Mouse (Mus musculus): ENCODE measurements around the gene Gm42791.

The Gm42791 gene

DNA sequence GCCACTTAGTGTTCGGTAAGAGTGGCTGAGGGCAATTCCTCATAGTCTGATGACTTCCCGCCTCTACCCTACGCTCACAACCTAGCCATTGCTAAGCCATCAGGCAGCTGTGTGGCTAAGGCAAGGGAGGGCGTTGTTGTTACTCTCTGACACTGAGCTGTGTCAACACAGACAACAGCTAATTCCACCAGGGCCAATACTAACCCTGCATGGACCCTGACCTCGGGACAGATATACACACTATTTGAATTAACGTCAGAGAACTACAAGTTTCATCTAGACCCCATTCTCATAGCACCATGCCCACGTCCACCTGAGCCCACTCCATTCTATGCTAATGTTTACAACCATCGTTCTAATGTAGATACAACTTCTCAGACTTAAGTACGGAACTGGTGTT lies 70.9 kb downstream of the Gm42791 start:
- DNase-seq (ENCODE audit: low spot score): no peak

DNA sequence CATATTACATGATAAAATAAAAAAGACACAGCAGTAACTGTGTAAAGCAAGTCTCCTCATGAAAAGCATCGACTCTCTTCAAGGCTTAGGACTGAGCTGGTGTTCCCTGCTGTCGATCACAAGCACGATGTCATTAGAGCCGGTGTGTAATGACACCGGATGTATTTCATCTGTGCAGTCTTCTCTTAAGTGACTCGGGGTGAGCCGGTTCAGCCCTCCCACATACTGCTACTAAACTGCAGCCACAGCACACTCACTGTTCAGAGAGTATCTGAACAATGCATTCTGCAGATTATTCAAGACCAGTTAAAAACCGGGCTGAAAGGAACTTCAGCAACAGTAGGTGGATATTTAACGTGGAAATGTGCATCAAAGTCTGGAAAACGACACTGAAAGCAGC lies 71.5 kb downstream of the Gm42791 start:
- no peak for DNase-seq (ENCODE audit: low spot score)

DNA sequence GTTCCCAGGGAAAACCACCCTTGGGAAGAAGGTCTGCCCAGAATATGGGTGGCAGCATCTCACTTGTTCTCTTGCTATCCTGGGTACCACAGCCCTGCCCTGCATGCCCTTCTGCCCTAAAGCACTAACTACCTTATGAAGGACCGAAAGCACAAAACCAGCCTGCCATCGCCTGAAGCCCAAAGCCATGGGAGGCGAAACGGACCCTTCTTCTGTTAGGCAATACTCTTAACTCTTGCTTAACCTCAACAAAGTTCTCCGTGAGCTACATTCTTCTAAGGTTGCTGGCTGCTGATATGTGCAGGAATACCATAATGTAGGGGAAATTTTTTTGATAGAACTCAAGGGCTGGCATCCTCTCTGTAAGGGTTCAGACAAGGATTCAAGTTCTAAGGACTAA lies 72.2 kb downstream of the Gm42791 start:
- no peak for DNase-seq (ENCODE audit: low spot score)

DNA sequence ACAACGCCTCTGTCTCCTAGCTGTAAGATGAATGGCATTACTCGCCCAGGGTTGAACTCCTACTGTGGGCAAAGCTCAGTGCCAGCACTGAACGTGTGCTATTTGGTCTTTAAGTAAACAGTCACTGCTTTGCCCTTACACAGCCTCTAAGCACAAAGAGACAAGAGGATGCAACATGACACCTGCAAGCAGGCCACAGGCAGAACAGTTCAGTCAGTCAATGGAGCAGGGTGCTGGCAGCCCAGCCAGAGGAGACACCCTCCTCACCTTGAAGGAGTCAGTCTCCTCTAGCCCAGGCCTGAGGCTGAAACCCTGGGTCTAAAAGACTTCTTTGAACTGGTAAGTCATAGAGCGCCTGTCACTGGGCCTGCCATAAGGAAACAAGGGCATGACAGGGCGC lies 76.9 kb downstream of the Gm42791 start:
- no peak for DNase-seq (ENCODE audit: low spot score)

DNA sequence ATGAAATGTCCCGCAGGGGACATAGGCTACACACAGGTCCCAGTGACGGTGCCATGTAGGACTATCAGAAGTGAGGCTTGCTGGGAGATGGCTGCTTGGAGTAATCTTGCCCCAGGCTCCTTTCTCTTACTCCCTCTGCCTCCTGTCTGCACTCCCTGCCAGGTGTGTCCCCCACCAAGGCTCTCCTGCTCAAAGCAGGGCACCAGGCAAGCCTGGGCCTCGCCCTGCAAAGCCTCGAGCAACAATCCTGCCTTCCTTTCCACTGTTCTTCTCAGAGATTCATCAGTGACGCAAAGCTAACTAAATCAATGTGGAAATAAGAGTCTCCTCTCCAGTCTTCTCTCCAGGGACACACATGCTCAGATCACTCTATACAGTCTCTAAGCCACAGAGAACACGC lies 78.2 kb downstream of the Gm42791 start:
- no peak for DNase-seq (ENCODE audit: low spot score)

DNA sequence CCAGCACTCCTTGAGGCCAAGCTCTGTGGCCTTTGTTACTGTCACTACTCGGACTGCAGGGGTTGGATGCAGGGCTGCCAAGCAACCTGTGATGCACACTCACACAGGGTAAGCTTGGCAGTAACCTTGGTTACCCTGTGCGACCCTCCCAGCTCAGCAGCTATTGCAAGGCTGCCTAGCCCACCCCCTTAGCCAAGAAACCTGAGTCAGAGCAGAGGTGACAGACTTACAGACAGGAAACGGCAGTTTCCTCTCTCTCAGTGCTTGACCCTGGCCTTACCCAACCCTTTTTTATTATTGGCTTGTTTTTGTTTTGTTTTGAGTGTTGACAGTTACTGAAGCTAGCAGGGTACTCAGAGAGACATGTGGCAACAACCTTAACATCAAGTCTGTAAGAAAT lies 82.7 kb downstream of the Gm42791 start:
- DNase-seq (ENCODE audit: low spot score): no peak

DNA sequence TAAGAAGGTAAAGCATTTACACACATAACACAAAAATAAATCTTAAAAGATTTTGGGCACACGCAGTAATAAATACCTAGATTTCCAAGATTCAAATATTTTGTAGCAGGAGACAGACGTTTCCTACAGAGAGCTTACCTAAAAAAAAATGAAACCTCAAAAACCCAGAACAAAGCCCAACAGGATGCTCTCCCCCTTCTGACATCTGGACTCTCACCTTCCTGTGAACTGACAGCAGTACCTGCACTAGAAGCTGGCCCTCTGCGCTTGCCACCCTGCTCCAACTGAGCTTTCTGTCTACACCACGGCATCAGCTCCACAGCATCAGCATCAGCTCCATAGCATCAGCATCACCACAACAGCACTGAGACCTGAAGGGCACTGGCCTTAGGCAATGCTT lies 84.9 kb downstream of the Gm42791 start:
- DNase-seq (ENCODE audit: low spot score): no peak

DNA sequence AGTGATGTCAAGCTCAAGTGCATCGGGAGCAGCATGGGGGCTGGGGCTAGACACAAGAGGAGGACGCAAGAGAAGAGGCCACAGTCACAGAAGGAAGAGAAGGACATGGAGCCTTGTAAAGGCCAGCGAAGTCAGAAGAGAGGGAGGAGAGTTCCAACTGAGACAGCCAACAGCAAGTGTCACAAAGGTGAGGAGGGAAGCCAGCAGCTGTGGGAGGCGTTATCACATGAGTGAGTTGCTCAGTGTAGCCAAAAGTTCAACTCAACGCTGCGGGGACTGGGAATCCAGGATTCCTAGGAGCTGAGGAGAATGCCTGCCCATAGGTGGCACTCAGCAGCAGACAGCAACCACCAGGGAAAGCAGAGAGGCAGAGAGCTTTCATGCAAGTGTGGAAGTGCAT lies 85.5 kb downstream of the Gm42791 start:
- peak; percentile 44 for DNase-seq (ENCODE audit: low spot score)

DNA sequence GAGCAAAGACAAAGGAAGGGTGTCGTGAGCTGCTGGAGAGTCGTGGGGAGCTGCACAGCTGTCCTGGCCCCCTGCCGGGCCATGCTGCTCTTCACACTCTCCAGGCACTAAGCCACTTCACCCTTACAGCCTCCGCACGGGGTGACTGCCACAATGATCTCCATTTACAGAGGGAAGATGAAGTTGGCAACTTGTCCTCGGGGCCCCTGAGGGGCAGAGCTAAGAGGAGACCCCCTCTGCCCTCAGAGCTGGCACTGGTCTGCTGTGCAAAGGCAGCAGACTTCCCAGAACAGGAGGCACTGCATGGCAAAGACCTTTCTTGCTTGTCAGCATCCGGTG lies 85.9 kb downstream of the Gm42791 start:
- DNase-seq (ENCODE audit: low spot score): no peak

DNA sequence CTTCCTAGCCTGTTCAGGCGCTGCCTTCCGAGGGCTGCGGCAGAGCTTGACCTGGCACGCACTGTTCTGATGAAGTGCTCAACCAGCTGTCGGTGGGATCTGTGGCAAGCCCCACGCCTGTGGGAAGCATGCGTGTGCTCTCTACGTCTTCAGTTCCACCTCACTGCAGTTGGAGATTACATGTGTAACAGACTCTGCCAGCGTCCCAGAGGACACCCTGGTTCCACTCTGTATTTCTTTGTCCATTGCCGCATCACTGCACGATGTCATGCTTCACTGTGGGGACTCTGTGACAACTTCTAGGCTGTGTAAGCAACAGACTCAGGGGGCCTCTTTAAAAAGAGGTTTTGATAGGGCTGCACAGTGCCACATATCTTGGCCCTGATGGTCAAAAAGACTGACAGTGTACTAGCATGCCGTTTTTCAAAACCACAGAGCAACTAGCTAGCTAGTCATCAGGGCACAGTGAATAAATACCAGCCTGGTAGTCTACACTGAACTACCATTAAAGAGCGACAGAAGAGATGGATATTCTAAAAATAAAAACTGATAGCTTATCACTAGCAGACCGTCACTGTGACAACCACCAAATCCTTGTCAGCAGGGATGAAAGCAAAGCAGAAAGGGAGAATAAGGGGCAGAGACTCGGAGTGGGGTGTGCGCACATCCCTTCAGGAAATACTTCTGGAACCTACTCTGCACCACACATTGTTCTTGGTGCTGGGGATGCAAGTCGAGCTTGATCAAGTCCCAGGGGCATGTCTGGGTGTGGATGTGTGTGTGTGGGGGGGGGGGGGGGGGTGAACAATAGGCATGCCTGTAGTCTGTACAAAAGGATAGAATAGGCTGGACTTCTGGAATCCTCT lies 86.5 kb downstream of the Gm42791 start:
- no peak for DNase-seq (ENCODE audit: low spot score)

DNA sequence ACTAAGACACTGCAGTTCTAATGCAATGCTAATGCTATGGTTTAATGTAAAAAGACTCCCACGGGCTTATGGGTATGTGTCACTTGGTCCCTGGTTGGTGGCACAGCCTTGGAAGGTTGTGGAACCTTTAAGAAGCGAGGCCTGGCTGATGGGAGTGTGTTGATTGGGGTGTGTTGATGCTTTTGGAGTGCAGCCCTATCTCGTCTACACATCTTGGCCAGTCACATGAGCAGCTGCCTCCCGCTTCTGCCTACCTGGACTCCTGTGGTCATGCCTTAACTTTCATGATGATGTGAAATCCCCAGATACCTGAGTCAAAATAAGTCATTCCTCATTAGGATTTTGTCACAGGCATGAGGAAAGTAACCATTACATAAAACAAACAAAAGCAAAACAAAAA lies 88.6 kb downstream of the Gm42791 start:
- DNase-seq (ENCODE audit: low spot score): no peak

DNA sequence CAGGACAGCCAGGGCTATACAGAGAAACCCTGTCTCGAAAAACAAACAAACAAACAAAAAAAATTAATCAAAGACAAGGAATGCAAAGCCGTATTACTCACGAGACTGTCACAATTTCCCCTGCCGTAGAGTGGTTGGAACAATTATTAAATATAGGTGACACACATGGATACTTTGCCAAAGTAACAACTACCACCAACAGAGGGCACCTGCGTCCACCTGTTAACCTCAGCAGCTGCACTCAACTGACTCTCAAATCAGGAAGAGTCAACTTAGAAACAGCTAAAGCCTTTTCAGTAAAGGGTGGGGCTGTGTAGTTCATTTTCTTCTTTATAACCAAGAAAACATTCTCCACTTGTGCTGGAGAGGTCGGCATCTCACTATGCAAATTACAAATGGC lies 90.1 kb downstream of the Gm42791 start:
- DNase-seq (ENCODE audit: low spot score): peak; percentile 63

DNA sequence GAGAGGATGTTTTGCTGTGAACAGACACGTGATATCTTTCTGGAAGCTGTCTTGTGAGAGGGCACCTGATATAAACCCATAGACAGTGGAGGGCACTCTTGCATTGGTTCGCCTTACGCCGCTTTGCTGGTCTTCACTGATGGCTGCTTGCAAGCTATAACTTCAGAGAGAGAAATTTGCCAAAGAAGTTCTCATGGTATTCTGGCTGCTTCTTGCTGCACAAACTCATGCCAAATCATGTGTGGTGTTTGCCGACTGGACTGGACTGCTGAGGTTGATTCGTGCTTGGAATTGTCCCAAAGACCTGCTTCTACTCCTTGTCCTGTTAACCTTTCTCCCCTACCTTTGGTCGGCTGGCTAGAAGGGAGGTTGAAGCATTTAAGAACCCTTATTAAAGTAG lies 95.6 kb downstream of the Gm42791 start:
- DNase-seq (ENCODE audit: low spot score): no peak

DNA sequence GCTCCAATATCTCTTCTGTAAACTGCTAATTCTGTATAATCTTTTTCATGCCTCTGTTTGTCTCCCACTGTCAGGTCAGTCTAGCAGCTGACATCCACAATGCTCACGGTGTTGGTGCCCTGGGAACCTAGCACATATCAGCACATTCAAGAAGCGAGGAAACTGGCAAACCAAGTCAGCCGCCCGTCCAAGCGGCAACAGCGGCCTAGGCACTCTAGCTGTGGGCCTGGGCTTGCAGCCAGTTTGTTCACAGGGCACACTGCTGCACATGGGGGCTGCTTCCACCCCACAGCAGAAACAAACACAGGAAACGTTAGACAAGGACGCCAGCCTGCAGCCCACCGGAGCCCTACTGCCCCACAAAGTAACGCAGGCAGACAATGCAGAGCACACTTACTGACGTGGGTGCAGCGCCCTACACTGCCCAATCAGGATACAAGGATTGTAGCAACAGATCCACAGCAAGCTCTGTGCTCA lies 97.0 kb downstream of the Gm42791 start:
- DNase-seq (ENCODE audit: low spot score): no peak

DNA sequence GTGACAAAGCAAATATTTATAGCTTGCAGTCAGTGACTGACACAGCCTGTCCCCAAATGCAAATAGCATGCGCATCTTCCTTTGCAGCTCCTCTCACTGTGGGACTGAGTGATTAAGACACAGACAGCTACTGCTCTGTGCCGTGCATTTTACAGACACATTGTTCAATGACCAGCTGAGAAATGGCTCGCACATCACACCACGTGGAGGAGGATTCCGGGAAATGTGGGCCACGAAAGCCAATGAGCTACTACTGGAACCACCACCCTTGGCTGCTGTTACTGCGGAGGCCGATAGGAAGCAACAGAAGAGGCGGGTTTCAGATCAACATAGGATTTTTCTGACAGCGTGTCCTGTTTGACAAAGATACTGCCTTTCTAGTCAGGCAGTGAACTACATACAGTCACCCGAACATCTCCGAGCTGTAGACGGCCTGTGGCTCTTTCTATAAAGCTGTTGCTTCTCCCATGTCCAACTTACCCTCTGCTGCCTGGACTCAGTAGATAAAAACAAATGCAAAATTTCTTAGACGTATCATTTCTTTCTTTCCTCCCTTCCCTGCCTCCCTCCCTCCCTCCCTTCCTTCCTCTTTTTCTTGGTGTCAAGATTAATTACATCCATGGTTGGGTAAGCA lies 97.8 kb downstream of the Gm42791 start:
- DNase-seq (ENCODE audit: low spot score): no peak

DNA sequence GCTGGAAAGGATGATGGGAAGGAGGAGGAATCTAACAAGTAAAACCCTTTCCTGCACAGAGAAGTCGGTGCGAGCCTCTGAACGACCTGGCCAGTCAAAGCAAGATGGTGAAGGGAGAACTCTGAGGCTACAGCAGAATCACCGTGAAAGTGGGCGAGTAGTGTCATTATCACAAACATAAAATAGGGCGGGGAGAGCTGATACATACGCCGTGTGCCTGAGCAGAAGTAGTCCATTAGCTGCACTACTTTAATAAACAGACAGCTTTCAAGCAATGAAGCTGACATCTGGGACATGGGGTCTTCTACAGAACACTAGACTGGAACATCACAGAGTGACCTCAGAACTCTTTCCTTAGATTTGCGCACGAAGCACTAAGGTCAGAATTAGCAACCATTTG lies 98.4 kb downstream of the Gm42791 start:
- no peak for DNase-seq (ENCODE audit: low spot score)

DNA sequence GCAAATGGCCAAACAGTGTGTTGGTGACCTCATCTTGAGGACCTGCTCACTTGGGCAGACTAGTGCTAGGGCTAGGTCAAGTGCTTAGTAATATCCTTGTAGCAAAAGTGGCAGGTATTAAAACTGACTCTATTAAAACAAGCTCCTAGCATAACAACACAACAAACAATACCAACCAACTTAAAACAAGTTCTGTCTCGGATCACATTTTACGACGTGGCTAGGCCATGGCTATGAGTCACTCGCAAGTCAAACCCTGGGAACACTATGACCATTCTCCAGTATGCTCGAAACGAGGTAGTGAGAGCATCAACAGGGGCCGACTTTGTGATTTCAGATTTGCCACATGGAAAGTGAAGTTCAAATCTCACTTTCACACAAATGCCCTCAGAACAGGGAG lies 99.1 kb downstream of the Gm42791 start:
- DNase-seq (ENCODE audit: low spot score): no peak

DNA sequence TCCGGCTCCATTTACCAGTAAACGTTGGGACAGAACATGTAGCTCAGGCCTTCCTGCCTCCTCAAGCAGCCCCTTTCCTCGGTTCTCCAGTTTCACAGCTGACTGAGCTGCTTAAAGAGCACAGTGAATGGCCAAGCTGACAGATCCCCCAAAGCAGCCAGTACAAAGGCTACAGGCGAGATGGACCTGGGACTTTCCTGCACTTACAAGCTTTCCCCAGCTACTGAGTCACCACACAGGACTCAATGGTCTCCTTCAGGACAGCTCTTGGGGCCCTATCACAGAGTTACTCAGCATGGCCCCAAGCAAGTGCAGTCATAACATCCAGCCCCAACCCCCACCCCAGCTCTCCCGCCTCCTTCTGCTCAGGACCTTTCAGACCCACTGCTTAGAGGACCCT lies 99.9 kb downstream of the Gm42791 start:
- DNase-seq (ENCODE audit: low spot score): no peak

DNA sequence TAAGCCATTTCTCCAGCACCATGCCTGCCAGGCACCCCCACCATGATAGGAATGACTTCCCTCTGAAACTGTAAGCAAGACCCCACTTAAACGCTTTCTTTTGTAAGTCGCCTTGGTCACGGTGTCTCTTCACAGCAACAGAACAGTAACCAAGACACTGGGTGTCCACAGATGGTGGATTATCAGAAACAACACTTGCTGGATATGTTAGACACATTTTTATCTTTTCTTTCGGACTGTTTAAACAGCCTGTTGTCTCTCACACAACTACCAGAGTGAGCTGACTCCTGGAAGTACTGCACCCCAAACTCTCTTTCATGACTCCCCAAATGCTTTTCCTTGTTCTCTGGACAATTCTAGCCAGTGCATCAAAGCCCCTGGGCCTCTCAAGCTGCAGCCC lies 104.7 kb downstream of the Gm42791 start:
- no peak for DNase-seq (ENCODE audit: low spot score)

DNA sequence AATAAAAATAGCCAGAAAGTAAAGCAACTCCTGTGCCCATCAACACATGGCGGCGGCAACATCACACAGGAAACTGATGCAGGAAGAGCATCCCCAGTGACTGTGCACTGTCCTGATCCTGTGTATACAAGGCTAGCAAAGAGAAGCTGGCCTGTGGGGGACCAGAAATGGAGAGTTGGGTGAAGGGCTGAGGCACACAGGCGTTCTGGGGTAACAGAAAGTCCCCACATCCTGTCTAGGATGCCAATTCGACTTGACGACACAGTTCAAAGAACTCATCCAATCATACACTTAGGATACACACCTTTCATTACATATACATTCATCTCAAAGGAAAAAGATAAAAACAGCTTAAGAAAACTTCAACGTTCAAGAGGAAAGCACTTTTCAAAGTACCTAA lies 106.9 kb downstream of the Gm42791 start:
- DNase-seq (ENCODE audit: low spot score): no peak

DNA sequence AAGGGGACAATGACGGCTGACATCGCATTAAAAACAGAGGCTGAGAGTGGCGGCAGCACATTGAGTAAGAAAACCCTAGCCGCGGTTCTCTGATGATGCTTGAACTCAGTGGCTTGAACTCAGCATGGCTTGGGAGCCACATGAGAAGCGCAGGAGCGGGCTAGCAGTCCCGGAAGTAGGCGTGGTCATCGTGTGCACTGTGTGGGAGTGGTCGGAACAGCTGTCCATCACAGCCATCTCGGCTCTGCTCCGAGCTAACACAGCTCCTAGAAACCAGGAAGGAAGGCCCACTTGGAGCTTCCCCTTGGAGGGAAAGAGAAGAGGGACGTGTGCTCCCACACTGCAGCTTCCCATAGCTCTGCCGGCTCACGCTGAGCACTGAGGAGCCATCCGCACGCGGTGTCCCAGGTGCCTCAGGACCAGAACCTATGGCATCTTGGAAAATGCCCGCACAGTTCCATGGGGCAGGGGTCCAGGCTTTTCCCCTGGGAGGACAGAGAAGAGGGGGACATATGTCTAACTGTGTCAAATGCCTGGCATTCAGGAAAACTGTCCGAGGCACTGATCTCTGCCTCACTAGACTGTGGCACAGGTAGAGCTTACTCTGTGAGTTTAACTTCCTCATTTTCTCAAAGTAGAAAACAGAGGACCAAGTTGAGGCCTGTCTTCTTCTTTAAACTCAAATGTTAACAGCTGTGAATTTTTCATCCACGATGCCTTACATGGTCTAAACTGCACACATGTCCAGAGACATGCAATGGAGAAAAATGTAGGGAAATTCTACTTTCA lies 108.9 kb downstream of the Gm42791 start:
- DNase-seq (ENCODE audit: low spot score): peak; percentile 93

DNA sequence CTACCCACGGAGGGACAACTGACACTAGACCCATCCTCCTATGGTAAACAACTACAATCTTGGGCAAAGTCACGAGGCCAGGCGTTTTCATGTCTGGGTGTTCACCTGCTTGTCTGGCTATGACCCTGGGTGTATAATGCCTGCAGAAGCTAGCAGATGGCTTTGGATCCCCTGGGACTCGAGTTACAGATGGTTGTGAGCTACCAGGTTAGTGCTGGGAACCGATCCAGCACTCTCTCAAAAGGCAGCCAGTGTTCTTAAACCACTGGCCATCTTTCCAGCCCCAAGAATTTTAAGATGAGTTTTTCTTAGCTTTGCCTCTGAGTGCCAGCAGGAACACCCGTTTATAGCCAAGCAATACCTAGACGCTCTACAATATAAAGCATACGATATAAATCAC lies 111.3 kb downstream of the Gm42791 start:
- no peak for DNase-seq (ENCODE audit: low spot score)

DNA sequence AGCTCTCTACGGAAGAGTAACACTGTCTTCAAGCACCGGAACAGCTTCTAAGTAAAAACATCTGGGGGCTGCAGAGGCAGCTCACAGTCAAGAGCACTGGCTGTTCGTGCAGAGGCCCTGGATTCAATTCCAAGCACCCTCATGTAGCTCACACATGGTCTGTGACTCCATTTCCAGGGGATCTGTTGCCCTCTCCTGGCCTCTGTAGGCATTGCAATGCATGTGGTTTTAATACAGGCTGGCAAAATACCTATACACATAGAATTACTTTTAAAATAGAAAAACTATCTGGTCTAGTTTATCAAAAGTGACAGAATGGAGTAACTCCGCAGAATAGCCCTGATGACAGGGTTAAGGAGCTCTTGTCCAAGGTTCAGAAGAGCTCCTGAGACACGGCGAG lies 115.7 kb downstream of the Gm42791 start:
- no peak for DNase-seq (ENCODE audit: low spot score)
